Mouse (Mus musculus) hindbrain, embryonic 12.5 days (tissue): ENCODE results near the gene Rbm5. TPM values are rescaled to one million over a fixed set of nuclear protein-coding genes. Genes with fewer than 3 reads are reported as not detected.

Experiments used
- ATAC-seq: fragments of 200-750 bp; cut with Nextera tagmentation; 2 replicates; pipeline ENCODE4 v1.8.0; 2017; ENCODE audit warnings: moderate TSS enrichment; ENCODE audit not compliant: low FRiP score
- H3K27ac ChIP-seq: fragments of 300-500 bp; sonication (generic); 2 replicates; pipeline ENCODE4 v1.5.1; 2016; ENCODE audit warnings: mild to moderate bottlenecking
- H3K27me3 ChIP-seq: fragments of 300-500 bp; sonication (generic); 2 replicates; pipeline ENCODE4 v1.6.1; 2016; ENCODE audit warnings: mild to moderate bottlenecking
- H3K36me3 ChIP-seq: fragments of 300-500 bp; sonication (generic); 2 replicates; pipeline ENCODE4 v1.6.1; 2016; ENCODE audit warnings: mild to moderate bottlenecking
- H3K4me1 ChIP-seq: fragments of 300-500 bp; sonication (generic); 2 replicates; pipeline ENCODE4 v1.6.1; 2016
- H3K4me2 ChIP-seq: fragments of 300-500 bp; sonication (generic); replicated peaks from 2 replicates; pipeline ENCODE4 v1.6.1; 2016; ENCODE audit warnings: mild to moderate bottlenecking
- H3K4me3 ChIP-seq: fragments of 300-500 bp; sonication (generic); 2 replicates; pipeline ENCODE4 v1.5.1; 2016; ENCODE audit warnings: mild to moderate bottlenecking
- H3K9ac ChIP-seq: fragments of 300-500 bp; sonication (generic); 2 replicates; pipeline ENCODE4 v1.6.1; 2016; ENCODE audit warnings: mild to moderate bottlenecking, moderate library complexity
- H3K9me3 ChIP-seq: fragments of 300-500 bp; sonication (generic); replicated peaks from 2 replicates; pipeline ENCODE4 v1.6.1; 2016; ENCODE audit warnings: mild to moderate bottlenecking
- WGBS: fragments of 180-500 bp; shearing (Covaris S2); methylation state at CpG from one replicate; pipeline ENCODE4 v1.1.7; 2016; 5-methylcytosine and 5-hydroxymethylcytosine counted together
- polyA plus RNA-seq: library from polyadenylated mRNA; unstranded; fragments of >200 nt; fragmentation: Nextera tagmentation; extraction: Ambion mirVana; gene quantifications from 2 replicates; pipeline ENCODE4 v1.2.1, GENCODE M21; 2016

Rbm5 gene
- 260 and 271 TPM in 2 replicates for polyA plus RNA-seq

- under 1% methylated on average over 60 of the region's 60 CpGs for WGBS
- Histone ChIP-seq H3K9ac (peak within 1 kb of the TSS; percentile 93), H3K4me2 (peak within 1 kb of the TSS; percentile 81), H3K27me3 (no peaks in the 10 kb centered on the region), H3K36me3 (peaks cover 61% of the 10 kb centered on the region), H3K27ac (peak within 1 kb of the TSS; percentile 90), H3K9me3 (no peaks in the 10 kb centered on the region), H3K4me3 (peak within 1 kb of the TSS; percentile 77), H3K4me1 (peaks cover 13% of the 10 kb centered on the region)
- peak; percentile 100 for ATAC-seq
Observed at GRCm38 (mm10) chr9:107770374-107771290, at the start of gene Rbm5. Gene Rbm5, minus strand, starts transcription at chr9:107770996.

GRCm38 (mm10) chr9:107812132-107812531 is 41.3 kb upstream of the Rbm5 start:
- WGBS: 75% methylated on average over 1 of the region's 1 CpGs
- H3K27ac ChIP-seq: no peak overlapping the region
- no peaks in the 10 kb centered on the region for H3K9me3 ChIP-seq
- no peak for ATAC-seq
- no peaks in the 10 kb centered on the region for H3K27me3 ChIP-seq
- peaks cover 22% of the 10 kb centered on the region for H3K36me3 ChIP-seq
- no peaks in the 10 kb centered on the region for H3K4me1 ChIP-seq
- H3K4me3 ChIP-seq: no peak overlapping the region
- no peak overlapping the region for H3K9ac ChIP-seq
- H3K4me2 ChIP-seq: no peak overlapping the region

- no peak overlapping the region for H3K4me3 ChIP-seq
- H3K9me3 ChIP-seq: no peaks in the 10 kb centered on the region
- H3K9ac ChIP-seq: no peak overlapping the region
- ATAC-seq: no peak
- H3K4me1 ChIP-seq: no peaks in the 10 kb centered on the region
- no peak overlapping the region for H3K27ac ChIP-seq
- H3K36me3 ChIP-seq: peaks cover 18% of the 10 kb centered on the region
- no peak overlapping the region for H3K4me2 ChIP-seq
- 93% methylated on average over 2 of the region's 2 CpGs for WGBS
- no peaks in the 10 kb centered on the region for H3K27me3 ChIP-seq
Observed at GRCm38 (mm10) chr9:107810985-107811384, 40.2 kb upstream of the Rbm5 start.

- no peaks in the 10 kb centered on the region for H3K9me3 ChIP-seq
- H3K4me3 ChIP-seq: no peak overlapping the region
- WGBS: 87% methylated on average over 6 of the region's 6 CpGs
- H3K4me2 ChIP-seq: no peak overlapping the region
- no peak overlapping the region for H3K27ac ChIP-seq
- H3K9ac ChIP-seq: no peak overlapping the region
- no peaks in the 10 kb centered on the region for H3K27me3 ChIP-seq
- no peaks in the 10 kb centered on the region for H3K4me1 ChIP-seq
- ATAC-seq: no peak
- peaks cover 71% of the 10 kb centered on the region for H3K36me3 ChIP-seq
Observed at GRCm38 (mm10) chr9:107791714-107792113, 20.9 kb upstream of the Rbm5 start.

- Histone ChIP-seq H3K36me3 (peaks cover 83% of the 10 kb centered on the region), H3K27me3 (no peaks in the 10 kb centered on the region), H3K4me2 (no peak overlapping the region), H3K9me3 (no peaks in the 10 kb centered on the region), H3K27ac (no peak overlapping the region), H3K4me1 (no peaks in the 10 kb centered on the region), H3K4me3 (no peak overlapping the region), H3K9ac (no peak overlapping the region)
- no peak for ATAC-seq
- WGBS: 95% methylated on average over 11 of the region's 11 CpGs
Observed at GRCm38 (mm10) chr9:107782536-107783203, 11.9 kb upstream of the Rbm5 start.

GRCm38 (mm10) chr9:107776809-107777208 is 6.0 kb upstream of the Rbm5 start:
- Histone ChIP-seq H3K27ac (no peak overlapping the region), H3K4me2 (no peak overlapping the region), H3K27me3 (no peaks in the 10 kb centered on the region), H3K9me3 (no peaks in the 10 kb centered on the region), H3K4me3 (no peak overlapping the region), H3K4me1 (no peaks in the 10 kb centered on the region), H3K9ac (no peak overlapping the region), H3K36me3 (peaks cover 75% of the 10 kb centered on the region)
- ATAC-seq: no peak

GRCm38 (mm10) chr9:107774411-107774810 is 3.6 kb upstream of the Rbm5 start:
- Histone ChIP-seq H3K36me3 (peaks cover 53% of the 10 kb centered on the region), H3K9me3 (no peaks in the 10 kb centered on the region), H3K4me2 (no peak overlapping the region), H3K27me3 (no peaks in the 10 kb centered on the region), H3K4me3 (no peak overlapping the region), H3K4me1 (peaks cover under 1% of the 10 kb centered on the region), H3K27ac (no peak overlapping the region), H3K9ac (no peak overlapping the region)
- no peak for ATAC-seq
- WGBS: 94% methylated on average over 3 of the region's 3 CpGs

GRCm38 (mm10) chr9:107771782-107772181 is 986 bp upstream of the Rbm5 start:
- H3K36me3 ChIP-seq: peaks cover 60% of the 10 kb centered on the region
- 78% methylated on average over 2 of the region's 2 CpGs for WGBS
- no peak overlapping the region for H3K4me2 ChIP-seq
- no peak overlapping the region for H3K4me3 ChIP-seq
- no peaks in the 10 kb centered on the region for H3K27me3 ChIP-seq
- no peak for ATAC-seq
- H3K9me3 ChIP-seq: no peaks in the 10 kb centered on the region
- peak overlapping the region; percentile 90; the same call in 1 of the 2 replicates for H3K27ac ChIP-seq
- peak overlapping the region; percentile 54; the same call in 1 of the 2 replicates for H3K9ac ChIP-seq
- peaks cover 13% of the 10 kb centered on the region for H3K4me1 ChIP-seq

- Histone ChIP-seq H3K9me3 (no peaks in the 10 kb centered on the region), H3K27me3 (no peaks in the 10 kb centered on the region), H3K4me3 (peak overlapping the region; percentile 77), H3K9ac (peak overlapping the region; percentile 93), H3K4me2 (peak overlapping the region; percentile 81), H3K4me1 (peaks cover 13% of the 10 kb centered on the region), H3K27ac (peak overlapping the region; percentile 87), H3K36me3 (peaks cover 61% of the 10 kb centered on the region)
- 2% methylated on average over 9 of the region's 9 CpGs for WGBS
- no peak for ATAC-seq
Observed at GRCm38 (mm10) chr9:107770037-107770373, 791 bp downstream of the Rbm5 start.

GRCm38 (mm10) chr9:107769445-107770000 is 1.3 kb downstream of the Rbm5 start:
- WGBS: 13% methylated on average over 4 of the region's 4 CpGs

GRCm38 (mm10) chr9:107768851-107769250 is 1.9 kb downstream of the Rbm5 start:
- Histone ChIP-seq H3K4me2 (peak overlapping the region; percentile 81), H3K9me3 (no peaks in the 10 kb centered on the region), H3K27ac (no peak overlapping the region), H3K27me3 (no peaks in the 10 kb centered on the region), H3K4me3 (peak overlapping the region; percentile 77), H3K36me3 (peaks cover 61% of the 10 kb centered on the region), H3K9ac (0 out of 2 replicates have a peak overlapping the region, but pooled peaks have one; percentile 3), H3K4me1 (peaks cover 13% of the 10 kb centered on the region)
- 81% methylated on average over 5 of the region's 5 CpGs for WGBS
- ATAC-seq: no peak

More at GRCm38 (mm10) chr9:107769445-107770000, 1.3 kb downstream of the Rbm5 start:
- no peaks in the 10 kb centered on the region for H3K9me3 ChIP-seq
- H3K27me3 ChIP-seq: no peaks in the 10 kb centered on the region
- ATAC-seq: no peak
- H3K9ac ChIP-seq: peak overlapping the region; percentile 93
- peaks cover 61% of the 10 kb centered on the region for H3K36me3 ChIP-seq
- peak overlapping the region; percentile 81 for H3K4me2 ChIP-seq
- peaks cover 13% of the 10 kb centered on the region for H3K4me1 ChIP-seq
- peak overlapping the region; percentile 77 for H3K4me3 ChIP-seq
- no peak overlapping the region for H3K27ac ChIP-seq

GRCm38 (mm10) chr9:107759593-107759992 is 11.2 kb downstream of the Rbm5 start:
- Histone ChIP-seq H3K4me2 (no peak overlapping the region), H3K27ac (no peak overlapping the region), H3K4me3 (no peak overlapping the region), H3K27me3 (no peaks in the 10 kb centered on the region), H3K36me3 (peaks cover 91% of the 10 kb centered on the region), H3K4me1 (no peaks in the 10 kb centered on the region), H3K9ac (no peak overlapping the region), H3K9me3 (no peaks in the 10 kb centered on the region)
- ATAC-seq: no peak
- 95% methylated on average over 6 of the region's 6 CpGs for WGBS
